Mouse (Mus musculus): ENCODE results near the gene St8sia6. TPM values are rescaled to one million over a fixed set of nuclear protein-coding genes. Genes with fewer than 3 reads are reported as not detected.
"Not testable (repeated sequence)": the region's sequence is repeated elsewhere in the genome, so short reads cannot be mapped to it uniquely, and the experiment has no call there.

Gene St8sia6
- polyA plus RNA-seq, 1 experiment from 2014 or later, result 0.46 TPM

DNA sequence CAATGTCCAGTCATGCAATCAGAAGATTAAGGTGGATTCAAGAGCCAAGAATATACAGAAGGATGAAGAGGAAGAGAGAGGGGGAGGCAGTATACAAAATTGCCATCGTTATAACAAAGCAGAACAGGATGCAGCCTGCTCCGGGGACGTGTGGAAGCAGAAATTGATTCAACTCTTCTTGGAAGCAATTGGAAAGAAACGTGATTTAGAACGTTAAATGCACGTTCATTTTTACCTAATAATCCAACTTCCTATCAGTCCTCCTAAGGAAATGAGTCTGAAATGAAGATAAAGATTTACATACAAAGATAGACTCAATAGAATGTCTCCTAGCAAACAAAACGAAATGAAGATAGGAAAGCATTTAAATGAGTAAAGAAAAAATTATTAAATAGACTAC lies 2.3 kb downstream of the St8sia6 start:
- POLR2A ChIA-PET, result no interaction called here
- H3K27me3 ChIP-seq, result peaks cover 14% of the 10 kb centered on the region
- DNase-seq (ENCODE audit: low read depth, low spot score) (no peak), ATAC-seq (no peak)
- no peak for TF ChIP-seq CTCF (IDR thresholded peaks at IDR 0.05)
- in situ Hi-C loops (cut with MboI; ENCODE audit: low pct_unique_long_range_greater_than_20kb), result no loop called here
- CTCF ChIA-PET, result no interaction called here

DNA sequence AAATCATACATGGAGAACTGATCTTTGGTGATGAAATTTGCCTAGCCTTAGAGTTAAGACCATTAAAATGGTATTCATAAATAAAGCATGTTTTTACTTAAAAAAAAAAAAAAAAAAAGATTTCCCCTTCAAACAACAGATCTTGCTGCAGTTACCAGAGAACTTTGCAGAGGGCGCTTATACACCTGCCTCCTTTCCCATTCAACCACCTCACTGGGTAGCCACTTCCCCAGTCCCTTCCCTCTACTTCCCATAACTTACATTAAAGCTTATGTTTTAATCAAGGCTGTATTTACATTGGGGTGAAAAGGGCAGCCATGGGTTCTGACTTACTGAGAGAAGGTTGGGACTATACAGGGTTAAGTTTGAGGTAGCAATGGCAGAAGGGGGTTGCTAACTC lies 4.5 kb downstream of the St8sia6 start:
- in situ Hi-C loops (cut with MboI; ENCODE audit: low pct_unique_long_range_greater_than_20kb), result no loop called here
- no peak for TF ChIP-seq CTCF (IDR thresholded peaks at IDR 0.05)
- POLR2A ChIA-PET, result no interaction called here
- DNase-seq (ENCODE audit: low read depth, low spot score) (no peak), ATAC-seq (no peak)
- CTCF ChIA-PET, result no interaction called here
- peaks cover 14% of the 10 kb centered on the region for H3K27me3 ChIP-seq

DNA sequence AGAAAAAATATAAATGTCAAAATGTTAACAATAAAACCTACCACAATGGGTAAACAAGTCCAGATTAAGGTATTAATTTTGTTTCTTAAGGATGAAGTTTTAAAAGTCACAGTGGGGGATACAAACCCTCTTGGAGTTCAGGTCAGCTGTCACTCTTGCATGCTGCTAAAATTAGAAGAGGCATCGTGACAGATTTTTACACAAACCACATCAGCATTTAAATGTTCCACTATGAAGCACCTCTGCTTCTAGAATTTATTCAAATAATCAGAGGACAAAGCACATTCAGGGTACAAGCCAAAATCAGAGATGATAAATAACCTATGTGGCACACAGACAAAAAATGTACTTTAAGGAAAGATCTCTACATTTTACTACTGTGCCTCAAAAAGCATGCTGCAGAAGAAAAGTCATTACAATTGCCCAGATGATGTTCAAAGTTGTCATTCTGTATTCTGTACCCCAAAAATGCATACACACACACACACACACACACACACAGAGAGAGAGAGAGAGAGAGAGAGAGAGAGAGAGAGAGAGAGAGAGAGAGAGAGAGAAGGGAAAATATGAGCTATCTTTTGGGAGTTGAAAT lies 7.2 kb downstream of the St8sia6 start:
- H3K27me3 ChIP-seq, result no peaks in the 10 kb centered on the region
- ChIA-PET CTCF (no interaction called here), POLR2A (interaction anchor here (0.5 to 0.9 kb wide), 2 partner anchors 61 to 318 kb away, joined by 3 read pairs; no protein-coding TSS in a partner anchor)
- ATAC-seq (no peak), DNase-seq (ENCODE audit: low read depth, low spot score) (no peak)
- TF ChIP-seq CTCF (IDR thresholded peaks at IDR 0.05), result no peak
- in situ Hi-C loops (cut with MboI; ENCODE audit: low pct_unique_long_range_greater_than_20kb), result no loop called here

DNA sequence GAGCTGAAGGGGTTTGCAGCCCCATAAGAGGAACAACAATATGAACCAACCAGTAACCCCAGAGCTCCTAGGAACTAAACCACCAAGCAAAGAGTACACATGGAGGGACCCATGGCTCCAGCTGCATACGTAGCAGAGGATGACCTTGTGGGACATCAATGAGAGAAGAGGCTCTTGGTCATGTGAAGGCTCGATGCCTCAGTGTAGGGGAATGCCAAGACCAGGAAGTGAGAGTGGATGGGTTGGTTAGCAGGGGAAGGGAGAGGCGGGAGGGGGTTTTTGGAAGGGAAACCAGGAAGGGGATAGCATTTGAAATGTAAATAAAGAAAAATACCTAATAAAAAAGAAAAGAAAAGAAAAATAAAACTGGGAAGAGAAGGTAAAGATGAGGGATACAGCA lies 7.9 kb downstream of the St8sia6 start:
- H3K27me3 ChIP-seq; in situ Hi-C loops (cut with MboI; ENCODE audit: low pct_unique_long_range_greater_than_20kb); ATAC-seq; CTCF ChIA-PET; DNase-seq (ENCODE audit: low read depth, low spot score): not testable (repeated sequence)
- POLR2A ChIA-PET, result interaction anchor here (0.9 kb wide), 1 partner anchor 61 kb away, joined by 3 read pairs; no protein-coding TSS in a partner anchor

DNA sequence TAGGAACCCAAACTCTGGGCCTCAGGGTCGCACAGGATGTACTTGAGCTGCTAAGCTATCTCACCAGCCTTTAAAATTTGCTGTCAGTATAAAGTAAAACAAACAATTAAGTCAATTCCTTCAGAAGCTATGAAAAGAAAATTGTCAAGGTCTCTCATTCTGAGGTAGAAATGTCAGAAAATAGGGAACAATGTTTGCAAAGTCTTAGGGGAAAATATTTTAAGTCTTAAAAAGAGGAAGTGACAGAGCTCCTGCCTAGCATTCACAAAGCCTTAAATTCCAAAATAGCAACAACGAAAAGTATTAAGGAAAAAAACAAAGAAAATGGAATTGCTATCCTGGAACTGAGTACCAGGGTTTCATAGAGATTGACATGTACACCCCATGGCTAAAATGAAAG lies 8.6 kb downstream of the St8sia6 start:
- H3K27me3 ChIP-seq, result no peaks in the 10 kb centered on the region
- DNase-seq (ENCODE audit: low read depth, low spot score) (no peak), ATAC-seq (no peak)
- ChIA-PET CTCF (interaction anchor here (1.4 kb wide), 1 partner anchor 10 kb away, joined by 4 read pairs; no protein-coding TSS in a partner anchor), POLR2A (no interaction called here)
- in situ Hi-C loops (cut with MboI; ENCODE audit: low pct_unique_long_range_greater_than_20kb), result no loop called here
- no peak for TF ChIP-seq CTCF (IDR thresholded peaks at IDR 0.05)

DNA sequence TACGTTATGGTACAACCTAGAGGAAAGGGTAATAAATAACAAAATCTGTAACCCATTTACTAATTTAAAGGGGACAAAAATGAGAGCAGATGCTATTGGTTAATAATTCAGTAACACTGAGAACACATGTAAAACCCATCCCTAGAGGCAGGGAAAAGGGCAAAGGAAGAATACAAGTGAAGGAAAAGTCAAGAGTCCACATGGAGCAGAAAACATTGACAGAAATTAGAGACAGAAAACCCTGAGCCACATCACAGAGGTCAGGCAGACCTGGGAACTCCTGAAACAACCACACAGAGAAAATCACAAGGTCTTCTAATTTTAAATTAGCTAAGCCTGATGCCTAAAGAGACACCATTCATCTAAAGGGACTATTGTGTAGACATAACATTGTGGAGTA lies 9.4 kb downstream of the St8sia6 start:
- TF ChIP-seq CTCF (IDR thresholded peaks at IDR 0.05), result no peak
- in situ Hi-C loops (cut with MboI; ENCODE audit: low pct_unique_long_range_greater_than_20kb), result no loop called here
- DNase-seq (ENCODE audit: low read depth, low spot score) (no peak), ATAC-seq (no peak)
- ChIA-PET POLR2A (no interaction called here), CTCF (interaction anchor here (0.9 to 1.4 kb wide), 2 partner anchors 11 to 71 kb away, joined by 3 to 4 read pairs; no protein-coding TSS in a partner anchor)
- H3K27me3 ChIP-seq, result no peaks in the 10 kb centered on the region

DNA sequence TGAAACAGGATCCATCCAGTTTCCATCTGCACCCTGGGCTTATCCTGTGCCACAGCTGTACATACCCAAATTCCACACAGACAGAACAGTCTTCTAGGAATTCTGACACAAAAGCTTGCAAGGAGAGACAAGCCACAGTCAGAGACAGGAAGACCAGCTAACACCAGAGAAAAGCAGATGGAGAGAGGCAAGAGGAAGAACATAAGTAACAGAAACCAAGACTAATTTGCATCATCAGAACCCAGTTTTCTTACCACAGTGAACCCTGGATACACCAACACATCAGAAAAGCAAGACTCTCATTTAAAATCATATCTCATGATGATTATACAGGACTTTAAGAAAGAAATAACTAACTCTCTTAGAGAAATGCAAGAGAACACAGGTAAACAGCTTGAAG lies 16.8 kb downstream of the St8sia6 start:
- ATAC-seq (no peak), DNase-seq (ENCODE audit: low read depth, low spot score) (no peak)
- H3K27me3 ChIP-seq, result no peaks in the 10 kb centered on the region
- ChIA-PET POLR2A (no interaction called here), CTCF (interaction anchor here (1.6 kb wide), 1 partner anchor 19 kb away, joined by 3 read pairs; no protein-coding TSS in a partner anchor)
- in situ Hi-C loops (cut with MboI; ENCODE audit: low pct_unique_long_range_greater_than_20kb), result no loop called here
- no peak for TF ChIP-seq CTCF (IDR thresholded peaks at IDR 0.05)

DNA sequence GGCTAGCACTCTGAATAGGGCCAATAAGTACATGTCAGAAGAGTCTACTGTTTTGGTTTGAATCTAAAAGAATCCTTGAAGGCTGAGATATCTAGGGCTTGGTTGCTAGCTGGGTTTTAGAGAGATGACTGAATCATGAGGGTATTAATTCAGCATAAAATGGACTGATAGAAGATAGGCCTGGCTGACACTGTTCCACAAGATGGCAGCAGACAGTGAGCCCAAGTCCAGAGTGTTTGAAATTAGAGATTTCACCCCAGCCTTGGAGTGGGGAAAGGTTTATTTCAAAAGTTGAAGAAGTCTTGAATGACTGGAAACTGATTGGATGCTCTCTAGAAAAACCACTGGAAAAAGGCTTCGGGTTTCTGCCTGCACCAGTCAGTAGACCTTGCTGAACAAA lies 17.4 kb downstream of the St8sia6 start:
- no peaks in the 10 kb centered on the region for H3K27me3 ChIP-seq
- ATAC-seq (no peak), DNase-seq (ENCODE audit: low read depth, low spot score) (no peak)
- no peak for TF ChIP-seq CTCF (IDR thresholded peaks at IDR 0.05)
- in situ Hi-C loops (cut with MboI; ENCODE audit: low pct_unique_long_range_greater_than_20kb), result no loop called here
- ChIA-PET CTCF (interaction anchor here (1.6 kb wide), 1 partner anchor 19 kb away, joined by 3 read pairs; no protein-coding TSS in a partner anchor), POLR2A (no interaction called here)

DNA sequence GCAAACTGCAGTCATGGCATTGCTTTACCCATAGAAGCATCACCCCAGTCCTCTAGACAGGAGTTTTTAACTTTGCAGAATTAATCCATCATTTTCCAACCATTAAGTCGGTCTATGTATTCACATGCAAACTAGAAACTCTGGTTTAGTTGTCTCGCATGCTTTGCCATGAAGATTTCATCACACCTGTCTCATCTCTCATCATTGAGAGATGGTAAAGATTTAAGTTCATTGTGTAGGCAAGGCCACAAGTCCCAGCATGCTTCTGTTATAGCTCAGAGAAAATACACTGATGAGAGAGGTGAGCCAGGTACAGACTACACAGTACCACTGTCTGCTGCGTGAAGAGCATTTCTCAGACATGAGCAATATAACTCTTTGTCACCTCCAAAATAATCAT lies 18.8 kb downstream of the St8sia6 start:
- ChIA-PET POLR2A (no interaction called here), CTCF (interaction anchor here (1.4 kb wide), 1 partner anchor 47 kb away, joined by 3 read pairs; no protein-coding TSS in a partner anchor)
- ATAC-seq, result no peak
- no peak for TF ChIP-seq CTCF (IDR thresholded peaks at IDR 0.05)
- in situ Hi-C loops (cut with MboI; ENCODE audit: low pct_unique_long_range_greater_than_20kb), result no loop called here
- DNase-seq (ENCODE audit: low read depth, low spot score), result no peak
- H3K27me3 ChIP-seq, result no peaks in the 10 kb centered on the region

DNA sequence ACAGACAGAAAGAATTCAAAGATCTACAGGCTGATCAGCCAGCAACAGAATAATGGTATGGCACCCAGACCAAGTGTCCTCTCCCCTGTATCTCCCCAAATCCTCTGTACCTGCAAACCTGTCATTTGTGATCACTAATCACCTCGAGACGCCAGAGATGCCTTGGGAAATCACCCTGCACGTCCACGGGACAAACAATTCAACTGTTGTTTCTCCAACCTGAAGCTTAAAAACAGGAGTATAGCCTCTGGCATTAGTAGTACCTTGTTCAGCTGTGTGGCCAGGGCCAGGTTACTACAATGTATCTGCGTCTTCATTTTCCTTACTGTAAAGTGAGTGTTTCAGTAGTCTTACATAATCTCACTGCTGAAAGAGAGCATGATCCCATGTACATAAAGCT lies 25.3 kb downstream of the St8sia6 start:
- DNase-seq (ENCODE audit: low read depth, low spot score), result no peak
- TF ChIP-seq CTCF (IDR thresholded peaks at IDR 0.05), result no peak
- in situ Hi-C loops (cut with MboI; ENCODE audit: low pct_unique_long_range_greater_than_20kb), result no loop called here

DNA sequence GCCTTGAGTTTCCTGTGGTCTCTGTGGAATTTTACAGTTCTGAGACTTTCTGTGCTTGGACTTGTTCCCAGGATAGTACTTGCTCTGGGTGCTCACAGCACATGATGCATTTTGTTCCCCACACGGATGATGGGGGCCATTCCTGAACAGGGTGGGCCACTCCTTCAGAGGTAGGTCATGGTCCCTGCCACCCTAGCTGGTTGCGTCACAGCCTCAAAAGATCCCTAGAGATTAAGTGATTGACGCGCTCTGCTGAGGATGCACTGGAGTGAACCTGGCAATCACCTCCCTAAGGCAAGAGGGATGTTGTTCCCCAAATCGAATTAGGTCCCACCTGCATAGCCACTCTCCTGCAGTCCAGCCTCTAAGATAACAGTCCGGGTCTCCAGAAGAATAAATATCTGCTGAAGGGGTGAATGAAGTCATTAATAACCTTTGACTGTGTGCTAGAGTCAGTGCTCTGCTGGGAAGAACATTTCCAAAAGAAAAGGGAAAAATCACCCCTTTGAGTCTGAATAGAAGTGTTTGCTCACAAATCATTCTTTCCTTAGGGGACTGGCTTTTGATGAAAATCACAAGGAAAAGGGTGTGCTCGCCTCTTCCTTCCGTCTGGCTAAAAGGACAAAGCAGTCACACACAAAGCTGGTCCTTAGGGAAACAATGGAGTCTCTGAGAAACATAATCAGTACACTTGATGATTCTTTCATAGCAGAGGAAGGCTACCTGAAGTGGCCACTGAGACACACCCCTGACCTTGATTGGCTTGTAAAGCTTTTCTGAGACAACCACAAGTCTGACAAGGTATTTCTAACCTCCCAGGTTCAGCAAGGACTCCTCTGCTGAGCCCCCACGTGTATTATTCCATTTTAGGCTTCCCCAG lies 26.1 kb downstream of the St8sia6 start:
- ChIA-PET POLR2A (no interaction called here), CTCF (no interaction called here)
- ATAC-seq (peak; percentile 82), DNase-seq (ENCODE audit: low read depth, low spot score) (no peak)
- in situ Hi-C loops (cut with MboI; ENCODE audit: low pct_unique_long_range_greater_than_20kb), result no loop called here
- TF ChIP-seq CTCF (IDR thresholded peaks at IDR 0.05), result no peak
- H3K27me3 ChIP-seq, result no peaks in the 10 kb centered on the region

More for the DNA sequence above, 25.3 kb downstream of the St8sia6 start:
- H3K27me3 ChIP-seq, result no peaks in the 10 kb centered on the region
- no peak for ATAC-seq
- CTCF ChIA-PET, result no interaction called here
- POLR2A ChIA-PET, result no interaction called here

Measured in Patski (cell line).